Mouse (Mus musculus) hindbrain, embryonic 16.5 days (tissue): ENCODE measurements around the gene Dennd5a. TPM values are rescaled to one million over a fixed set of nuclear protein-coding genes. Genes with fewer than 3 reads are reported as not detected.

Experiments
- polyA plus RNA-seq: library from polyadenylated mRNA; unstranded; fragments of >200 nt; fragmentation: Nextera tagmentation; extraction: Ambion mirVana; gene quantifications from 2 replicates; pipeline ENCODE4 v1.2.1, GENCODE M21; 2015

The Dennd5a gene
- polyA plus RNA-seq, 1 experiment from 2014 or later, result 36.5 TPM

Other genes with a start within 250 kb of the Dennd5a start
- gene BC051019, start 236.6 kb downstream of the Dennd5a start, polyA plus RNA-seq, result 0.28 and 0.31 TPM in 2 replicates
- 0.47 and 0.54 TPM in 2 replicates for gene Ascl3, start 228.7 kb downstream of the Dennd5a start, polyA plus RNA-seq
- gene Tmem9b, start 207.6 kb downstream of the Dennd5a start, polyA plus RNA-seq, result 138 and 147 TPM in 2 replicates
- 16.4 and 21.6 TPM in 2 replicates for gene Nrip3, start 178.4 kb downstream of the Dennd5a start, polyA plus RNA-seq
- gene Scube2, start 94.8 kb downstream of the Dennd5a start, polyA plus RNA-seq, result 2.5 TPM in 2 replicates
- 62.2 and 65.8 TPM in 2 replicates for gene Tmem41b, start 26.5 kb upstream of the Dennd5a start, polyA plus RNA-seq
- 42.6 and 50.0 TPM in 2 replicates for gene Ipo7, start 57.8 kb upstream of the Dennd5a start, polyA plus RNA-seq
- gene Zfp143, start 100.7 kb upstream of the Dennd5a start, polyA plus RNA-seq, result 13.4 and 13.6 TPM in 2 replicates
- gene Wee1, start 161.6 kb upstream of the Dennd5a start, polyA plus RNA-seq, result 5.1 and 6.5 TPM in 2 replicates